Mouse (Mus musculus) heart, postnatal 25 days (tissue): Measurements from ENCODE around the gene Mob2. TPM values are rescaled to one million over a fixed set of nuclear protein-coding genes. Genes with fewer than 3 reads are reported as not detected.

Experiments
- DNase-seq: peaks from one replicate; pipeline ENCODE4 v3.0.0; 2022; ENCODE audit warnings: low spot score
- intact Hi-C: fragments of 180-260 bp; cut with DNase I; formaldehyde crosslinking; loops from one replicate; pipeline ENCODE4 v1.15.1; 2025
- total RNA-seq, 2 experiments: library from RNA; stranded (reverse); gene quantifications; 2 replicates each; pipeline ENCODE4 v1.2.3; 2021

Gene Mob2
- total RNA-seq, 2 experiments from 2014 or later = 40.2 to 40.7 TPM

GRCm38 (mm10) chr7:142035048-142035811 is 25.6 kb downstream of the Mob2 start:
- no peak for DNase-seq
- intact Hi-C loops = no loop called here

- intact Hi-C loops = no loop called here
- DNase-seq = peak; percentile 69
These were observed 26.7 kb downstream of the Mob2 start for GRCm38 (mm10) chr7:142034198-142034597.

DNA sequence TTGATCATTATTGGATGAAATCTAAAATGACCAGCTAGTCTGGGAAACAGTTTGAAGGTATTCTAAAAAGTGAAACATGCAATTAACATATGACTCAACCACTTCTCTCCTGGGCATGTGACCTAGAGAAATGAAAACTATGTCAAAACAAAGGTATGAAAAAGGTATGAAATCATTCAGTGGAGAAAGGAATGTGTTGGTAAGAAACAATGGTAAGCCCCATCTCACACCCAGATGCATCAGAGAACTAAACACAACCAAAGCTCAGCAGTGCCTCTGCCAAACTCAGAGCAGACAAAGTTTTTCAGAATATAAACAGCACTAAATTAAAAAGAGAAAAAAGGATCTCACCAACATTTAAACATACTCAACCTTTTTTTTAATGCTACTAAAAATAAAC is 30.8 kb downstream of the Mob2 start:
- intact Hi-C loops = no loop called here
- DNase-seq = no peak

GRCm38 (mm10) chr7:142025926-142026325 is 34.9 kb downstream of the Mob2 start:
- intact Hi-C loops = no loop called here
- DNase-seq = no peak

DNA sequence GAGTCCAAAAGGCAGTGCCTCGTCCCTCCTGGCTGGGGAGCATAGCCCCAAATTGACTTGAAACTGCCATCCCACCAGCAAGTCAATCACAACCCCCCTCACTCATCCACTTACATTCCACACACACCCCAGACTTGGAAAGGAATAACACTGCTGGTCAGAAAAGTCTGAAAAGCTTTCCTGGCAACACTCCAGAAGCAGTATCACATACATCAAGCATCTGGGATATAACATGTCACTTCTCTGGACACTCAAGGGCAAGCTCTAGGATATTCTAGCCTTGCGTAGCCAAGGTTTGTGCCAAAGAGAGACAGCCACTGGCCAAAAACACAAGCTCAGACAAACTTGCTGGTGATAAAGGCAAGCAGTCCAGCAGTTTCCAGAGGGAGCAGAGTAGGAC is 35.7 kb downstream of the Mob2 start:
- intact Hi-C loops = no loop called here
- no peak for DNase-seq

GRCm38 (mm10) chr7:142020827-142021226 is 40.0 kb downstream of the Mob2 start:
- DNase-seq = no peak
- intact Hi-C loops = no loop called here

DNA sequence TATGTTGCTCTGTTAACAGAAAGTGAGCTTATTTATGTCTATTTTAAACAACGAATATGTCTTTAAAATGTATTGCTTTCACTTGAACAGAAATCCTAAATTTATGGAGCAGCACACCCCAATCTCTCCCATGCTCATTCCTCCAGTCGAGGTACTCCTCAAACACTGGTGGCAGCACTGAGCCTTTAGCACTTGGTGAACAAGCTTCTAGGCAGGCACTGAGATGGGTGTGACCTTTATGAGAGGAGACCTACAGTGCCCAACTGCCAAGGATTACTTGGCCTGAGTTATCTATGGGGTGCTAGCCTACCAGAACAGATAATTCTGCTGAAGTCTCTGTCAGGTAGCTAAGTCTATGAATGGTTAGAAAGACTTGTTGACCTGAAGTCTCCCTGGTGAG is 41.2 kb downstream of the Mob2 start:
- intact Hi-C loops = loop anchor here (5.0 kb wide), 1 partner anchor 48 kb away; no protein-coding TSS in a partner anchor
- no peak for DNase-seq

DNA sequence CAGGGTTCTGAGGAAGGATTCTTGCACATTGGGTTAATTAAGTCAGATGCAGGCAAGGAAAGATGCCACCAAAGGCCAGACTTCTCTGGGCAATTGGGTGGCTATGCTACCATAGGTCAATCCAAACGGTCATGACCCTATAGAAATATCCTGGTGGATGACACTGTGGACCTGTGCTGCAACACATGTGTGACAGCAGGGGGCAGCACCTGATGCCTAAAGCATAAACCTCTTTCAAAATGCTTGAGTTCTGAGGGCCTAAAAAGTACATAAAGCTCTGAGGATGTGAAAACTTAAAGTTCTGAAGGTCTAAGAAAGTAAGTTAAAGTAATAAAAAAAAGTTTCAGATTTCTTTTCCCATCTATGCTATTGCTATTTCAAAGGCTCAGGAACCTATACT is 44.3 kb downstream of the Mob2 start:
- intact Hi-C loops = loop anchor here (2.0 to 5.0 kb wide), 3 partner anchors 20 to 82 kb away; no protein-coding TSS in a partner anchor
- no peak for DNase-seq

DNA sequence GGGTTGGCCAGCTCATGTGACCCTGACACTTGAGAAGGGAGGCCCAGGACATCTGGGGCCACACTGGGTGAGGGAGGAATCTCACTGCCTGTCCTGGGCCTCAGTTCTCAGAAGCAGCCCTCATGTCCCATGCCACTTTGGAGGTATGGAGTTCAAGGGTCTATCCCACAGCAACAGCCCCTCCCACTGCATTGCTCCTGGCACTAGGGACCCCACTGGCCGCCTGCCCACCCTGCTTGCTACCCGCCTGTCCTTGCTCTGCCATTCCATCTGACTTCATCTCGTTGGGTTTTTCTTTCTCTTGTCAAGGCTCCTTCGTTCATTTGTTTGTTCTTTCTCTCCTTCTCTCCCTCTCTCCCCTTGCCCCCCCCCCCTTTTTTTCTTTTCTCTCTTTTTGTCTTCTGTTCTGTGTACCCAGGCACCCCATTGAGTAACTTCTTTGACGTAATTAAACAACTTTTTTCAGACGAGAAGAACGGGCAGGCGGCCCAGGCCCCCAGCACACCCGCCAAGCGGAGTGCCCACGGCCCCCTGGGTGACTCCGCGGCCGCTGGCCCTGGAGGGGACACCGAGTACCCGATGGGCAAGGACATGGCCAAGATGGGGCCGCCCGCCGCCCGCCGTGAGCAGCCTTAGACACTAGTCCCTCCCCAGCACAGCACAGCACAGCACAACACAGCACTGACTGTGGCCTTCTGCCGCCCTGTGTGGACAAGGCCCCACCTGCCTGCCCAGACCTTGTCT is 59.1 kb downstream of the Mob2 start:
- no peak for DNase-seq
- intact Hi-C loops = no loop called here

DNA sequence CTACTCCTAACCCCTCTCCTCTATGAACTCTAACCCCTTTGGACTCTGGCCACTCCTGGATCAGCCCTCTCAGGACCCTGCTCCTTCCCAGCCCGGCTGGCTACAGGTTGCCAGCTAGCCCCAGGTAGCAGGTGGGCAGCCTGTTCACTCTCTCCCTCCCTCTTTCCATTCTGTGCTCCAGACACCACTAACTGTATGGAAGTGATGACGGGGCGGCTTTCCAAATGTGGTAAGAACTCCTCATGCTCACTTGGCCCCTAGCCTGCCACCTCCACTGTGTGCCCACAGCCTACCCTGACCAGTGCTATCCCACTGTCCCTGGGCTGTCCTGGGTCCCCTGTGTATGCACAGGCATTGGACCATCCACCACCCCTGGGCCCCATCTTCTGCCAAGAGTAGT is 60.2 kb downstream of the Mob2 start:
- no peak for DNase-seq
- intact Hi-C loops = no loop called here

DNA sequence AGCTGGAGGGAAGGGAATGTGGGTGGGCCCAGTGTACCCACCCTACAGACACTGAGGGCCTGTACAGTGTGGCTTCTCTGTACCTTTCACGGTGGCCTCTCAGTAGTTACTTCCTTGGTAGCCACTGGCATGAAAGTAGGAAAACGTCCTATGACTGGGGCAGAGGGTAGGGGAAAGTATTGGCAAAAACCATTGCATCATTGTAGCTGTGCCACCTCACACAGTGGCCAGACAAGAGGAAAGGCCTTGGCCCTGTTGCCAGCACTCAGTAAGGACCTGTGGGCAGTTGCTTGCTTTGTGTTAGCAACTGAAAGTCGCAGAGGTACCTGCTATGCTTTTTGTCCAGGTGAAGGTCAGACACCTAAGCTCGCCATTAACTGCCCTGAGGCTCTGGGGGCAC is 66.7 kb downstream of the Mob2 start:
- DNase-seq = no peak
- intact Hi-C loops = no loop called here

GRCm38 (mm10) chr7:141991183-141991582 is 69.7 kb downstream of the Mob2 start:
- intact Hi-C loops = no loop called here

GRCm38 (mm10) chr7:141988314-141988806 is 72.5 kb downstream of the Mob2 start:
- intact Hi-C loops = no loop called here

More at GRCm38 (mm10) chr7:141991183-141991582, 69.7 kb downstream of the Mob2 start:
- DNase-seq = no peak

GRCm38 (mm10) chr7:141981237-141981636 is 79.6 kb downstream of the Mob2 start:
- intact Hi-C loops = no loop called here

More at GRCm38 (mm10) chr7:141988314-141988806, 72.5 kb downstream of the Mob2 start:
- no peak for DNase-seq

DNA sequence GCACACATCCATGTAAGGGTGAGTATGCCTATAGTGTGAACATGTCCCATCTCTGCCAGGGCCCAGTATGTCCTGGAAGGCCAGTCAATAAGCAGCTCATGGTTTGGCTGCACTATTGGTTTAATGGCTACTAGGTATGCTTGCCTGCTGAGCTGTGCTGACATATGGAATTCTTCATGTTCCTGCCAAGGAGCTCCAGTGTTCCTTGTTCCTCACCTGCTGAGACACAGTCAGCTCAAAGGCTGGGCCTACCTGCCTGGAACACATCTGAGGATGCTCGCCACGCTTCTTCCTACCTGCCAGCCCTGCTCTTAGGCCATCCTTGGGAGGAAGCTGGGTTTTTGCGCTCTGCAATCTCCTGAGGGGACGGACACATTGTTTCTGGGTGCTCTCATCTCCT is 81.6 kb downstream of the Mob2 start:
- intact Hi-C loops = no loop called here
- DNase-seq = no peak

More at GRCm38 (mm10) chr7:141981237-141981636, 79.6 kb downstream of the Mob2 start:
- no peak for DNase-seq

- intact Hi-C loops = no loop called here
- DNase-seq = no peak
These were observed 82.9 kb downstream of the Mob2 start for GRCm38 (mm10) chr7:141978003-141978402.

GRCm38 (mm10) chr7:141972831-141973619 is 87.8 kb downstream of the Mob2 start:
- DNase-seq = no peak
- intact Hi-C loops = no loop called here

GRCm38 (mm10) chr7:141966281-141966680 is 94.6 kb downstream of the Mob2 start:
- intact Hi-C loops = no loop called here
- DNase-seq = no peak

GRCm38 (mm10) chr7:141962521-141962920 is 98.3 kb downstream of the Mob2 start:
- intact Hi-C loops = no loop called here
- DNase-seq = no peak

DNA sequence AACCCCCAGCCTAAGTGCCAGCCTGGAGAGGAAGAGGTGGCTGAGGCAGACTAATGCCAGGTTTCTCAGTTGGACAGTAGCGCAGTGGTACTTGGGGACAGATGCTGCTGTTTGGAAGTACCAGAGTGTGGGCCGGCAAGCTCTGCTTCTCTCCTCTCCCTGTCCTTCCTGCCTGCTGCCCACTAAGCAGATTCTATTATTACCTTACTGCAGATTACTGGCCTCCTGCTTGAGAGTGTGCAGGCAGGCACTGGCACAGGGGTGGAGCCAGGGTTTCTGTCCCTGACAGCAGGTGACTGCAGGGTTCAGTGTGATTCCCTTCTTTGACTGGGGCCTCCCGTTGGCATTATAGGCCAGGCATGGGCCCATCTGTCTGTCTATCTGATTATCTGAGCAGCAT is 99.4 kb downstream of the Mob2 start:
- DNase-seq = no peak
- intact Hi-C loops = no loop called here
